Mouse (Mus musculus): ENCODE data around the gene Gclc.

GRCm38 (mm10) chr9:77713301-77713700 lies 41.0 kb upstream of the Gclc start:
- TF ChIP-seq EP300 (IDR thresholded peaks at IDR 0.05; ENCODE audit: insufficient read depth, low read depth, low read length) (no peak), CTCF (IDR thresholded peaks at IDR 0.05; ENCODE audit: low read depth, low read length) (no peak), POLR2A (IDR thresholded peaks at IDR 0.05; ENCODE audit: insufficient read depth, low read length) (no peak)

All from ES-Bruce4 (cell line).